10 mouse cellular contexts compared by ENCODE assay signal in genomic region chr10:119076100-119076566, GRCm38 (mm10).
DNase-seq lines count a peak whose midpoint lies in the region; ATAC-seq lines count a peak whose summit lies in the region.
"Had no signal": no experiment of that assay in that cellular context is flagged by ENCODE, and none has a peak within 500 bp of the region (broad histone marks: within the 10 kb centered on the region; RNA-seq: fewer than 3 reads in every experiment).

No protein-coding gene starts in this region.

- 8% methylated on average over 12 of the region's 12 CpGs for WGBS in hindbrain, embryonic 12.5 days
- 6% methylated on average over 12 of the region's 12 CpGs for WGBS in hindbrain, embryonic 14.5 days
- 57% methylated on average over 12 of the region's 12 CpGs for WGBS in liver, embryonic 13.5 days (ENCODE audit: insufficient replicate concordance)

- H3K27me3 ChIP-seq in hindbrain, embryonic 12.5 days: no peaks in the 10 kb centered on the region
- H3K27me3 ChIP-seq in hindbrain, embryonic 14.5 days (ENCODE audit: control insufficient read depth, insufficient read depth, low read length): no peaks in the 10 kb centered on the region
- H3K27me3 ChIP-seq in liver, embryonic 13.5 days: no peaks in the 10 kb centered on the region

- H3K4me3 ChIP-seq in hindbrain, embryonic 12.5 days: no peak overlapping the region
- H3K4me3 ChIP-seq in hindbrain, embryonic 14.5 days (replicated peaks; ENCODE audit: low read length): no peak overlapping the region
- H3K4me3 ChIP-seq in liver, embryonic 13.5 days (replicated peaks): no peak overlapping the region

- peaks cover 13% of the 10 kb centered on the region; the same call in 1 of the 2 replicates for H3K4me1 ChIP-seq in hindbrain, embryonic 12.5 days
- peaks cover 8% of the 10 kb centered on the region; the same call in 1 of the 2 replicates for H3K4me1 ChIP-seq in hindbrain, embryonic 14.5 days (replicated peaks; ENCODE audit: control insufficient read depth, insufficient read depth, low read length)
- peaks cover 15% of the 10 kb centered on the region for H3K4me1 ChIP-seq in liver, embryonic 13.5 days (replicated peaks)

- no peaks in the 10 kb centered on the region for H3K9me3 ChIP-seq in hindbrain, embryonic 12.5 days (replicated peaks)
- no peaks in the 10 kb centered on the region for H3K9me3 ChIP-seq in hindbrain, embryonic 14.5 days (ENCODE audit: control insufficient read depth, low read length)
- no peaks in the 10 kb centered on the region for H3K9me3 ChIP-seq in liver, embryonic 13.5 days (replicated peaks)

- no peak for DNase-seq in hindbrain, embryonic 14.5 days (ENCODE audit: low spot score)
- peak; percentile 49 for DNase-seq in kidney, adult 11 months
- DNase-seq in liver, embryonic 13.5 days: no peak
- peak; percentile 30 for DNase-seq in retina, postnatal 1 day
- no peak for DNase-seq in frontal cortex, postnatal 36 days (ENCODE audit: low spot score in 2 of 2)
- DNase-seq in thymus, postnatal 14 days: no peak
- DNase-seq in Muller cell, postnatal 12 days (ENCODE audit: inconsistent ontology term): no peak
- DNase-seq: cerebellum, postnatal 14 days; gastrocnemius, postnatal 14 days had no signal

- no peak overlapping the region for H3K9ac ChIP-seq in hindbrain, embryonic 12.5 days
- no peak overlapping the region for H3K9ac ChIP-seq in hindbrain, embryonic 14.5 days
- H3K9ac ChIP-seq in liver, embryonic 13.5 days: no peak overlapping the region

- no peak overlapping the region for H3K27ac ChIP-seq in hindbrain, embryonic 12.5 days
- no peak overlapping the region for H3K27ac ChIP-seq in hindbrain, embryonic 14.5 days
- H3K27ac ChIP-seq in liver, embryonic 13.5 days: peak overlapping the region; percentile 41; the same call in 1 of the 2 replicates

- no peaks in the 10 kb centered on the region for H3K36me3 ChIP-seq in hindbrain, embryonic 12.5 days
- no peaks in the 10 kb centered on the region for H3K36me3 ChIP-seq in hindbrain, embryonic 14.5 days (replicated peaks; ENCODE audit: control insufficient read depth, insufficient read depth)
- H3K36me3 ChIP-seq in liver, embryonic 13.5 days: no peaks in the 10 kb centered on the region

- H3K4me2 ChIP-seq in hindbrain, embryonic 12.5 days (replicated peaks): peak overlapping the region; percentile 25
- no peak overlapping the region for H3K4me2 ChIP-seq in hindbrain, embryonic 14.5 days (replicated peaks)
- H3K4me2 ChIP-seq in liver, embryonic 13.5 days: peak overlapping the region; percentile 25; the same call in 1 of the 2 replicates

- no peak for ATAC-seq in hindbrain, embryonic 12.5 days (ENCODE audit: low FRiP score)
- ATAC-seq in hindbrain, embryonic 14.5 days (ENCODE audit: low FRiP score): no peak
- peak; percentile 55 for ATAC-seq in liver, embryonic 13.5 days (ENCODE audit: low read depth)

Comparison
In these comparisons a context has a peak if more than half of its experiments do, and no peak if none do; other contexts are left out.
1. DNase-seq: peak in kidney, adult 11 months (single experiment) and retina, postnatal 1 day (single experiment); none in hindbrain, embryonic 14.5 days (single experiment), liver, embryonic 13.5 days (single experiment), frontal cortex, postnatal 36 days (0 of 2), thymus, postnatal 14 days (single experiment) and Muller cell, postnatal 12 days (single experiment).